Mouse (Mus musculus) brain, embryonic 14.5 days (tissue): ENCODE measurements at regions not wholly inside any gene's neighbourhood (a gene's known extent, or its start where the extent isn't known, plus 50 kb on each side); places are given as distances from the start of the nearest gene placed in this dataset.

Experiments
- CTCF ChIP-seq: fragments of 200-500 bp; IDR thresholded peaks from 2 replicates; pipeline ENCODE4 v1.5.1; 2012; ENCODE audit warnings: inconsistent platforms, mild to moderate bottlenecking, moderate library complexity, borderline replicate concordance; ENCODE audit not compliant: insufficient read depth, insufficient read length; ENCODE audit errors: extremely low read depth
- POLR2A ChIP-seq: fragments of 200-500 bp; IDR thresholded peaks from 2 replicates; pipeline ENCODE4 v1.6.1; 2012; ENCODE audit warnings: mild to moderate bottlenecking, inconsistent platforms, borderline replicate concordance; ENCODE audit not compliant: poor library complexity, insufficient read depth, insufficient read length, severe bottlenecking; ENCODE audit errors: extremely low read depth

- TF ChIP-seq CTCF (no peak), POLR2A (no peak)
Observed at GRCm38 (mm10) chr13:98571051-98571450, 66.2 kb downstream of the Tmem174 start.
